Mouse (Mus musculus) liver, embryonic 14.5 days (tissue): ENCODE data around the gene Tpst2.

Experiments
- CTCF ChIP-seq: IDR thresholded peaks from 2 replicates; pipeline ENCODE4 v1.5.1; 2016; ENCODE audit warnings: antibody characterized with exemption, low read depth, control low read depth
- EP300 ChIP-seq: IDR thresholded peaks from 2 replicates; pipeline ENCODE4 v1.6.1; 2016; ENCODE audit warnings: antibody characterized with exemption, low read depth

GRCm38 (mm10) chr5:112285548-112286085, 9.1 kb downstream of the Tpst2 start:
- TF ChIP-seq CTCF (no peak), EP300 (no peak)
